Mouse (Mus musculus): Measurements from ENCODE around the gene Dph3. TPM values are rescaled to one million over a fixed set of nuclear protein-coding genes. Genes with fewer than 3 reads are reported as not detected.

The Dph3 gene
- total RNA-seq, 2 experiments from 2014 or later = 36.4 to 40.6 TPM

- intact Hi-C loops (cut with DNase I) = no loop called here
- no peak for DNase-seq (ENCODE audit: extremely low spot score in 1 of 2, low spot score in 2 of 2)
Measured at GRCm38 (mm10) chr14:32037661-32038252, 47.8 kb downstream of the Dph3 start.

- peak in 1 of 2 experiments; percentile 55 for DNase-seq (ENCODE audit: extremely low spot score in 1 of 2, low spot score in 2 of 2)
- intact Hi-C loops (cut with DNase I) = no loop called here
Measured at GRCm38 (mm10) chr14:32036482-32036881, 49.0 kb downstream of the Dph3 start.

- DNase-seq (ENCODE audit: extremely low spot score in 1 of 2, low spot score in 2 of 2) = peak; percentile 65 to 73
- intact Hi-C loops (cut with DNase I) = loop anchor here (1.0 to 2.0 kb wide), 2 partner anchors 77 to 238 kb away; no protein-coding TSS in a partner anchor
Measured at GRCm38 (mm10) chr14:32032522-32032921, 53.0 kb downstream of the Dph3 start.

Other genes with a start within 250 kb of the Dph3 start
- 1 to 10 TPM in 1 of 2 experiments, under 1 TPM in 1; 0.75 to 1.6 TPM for gene Galnt15, start 56.7 kb downstream of the Dph3 start, total RNA-seq (2021)
- gene Oxnad1, start 355 bp downstream of the Dph3 start, total RNA-seq (2021) = 10 to 100 TPM; 13.0 to 17.9 TPM
- gene Msmb, start 56.3 kb upstream of the Dph3 start, total RNA-seq (2021) = not detected
- 100 to 1,000 TPM; 121 to 130 TPM for gene Ncoa4, start 74.1 kb upstream of the Dph3 start, total RNA-seq (2021)
- 10 to 100 TPM; 62.1 to 75.7 TPM for gene Timm23, start 116.2 kb upstream of the Dph3 start, total RNA-seq (2021)
- gene Parg, start 116.2 kb upstream of the Dph3 start, total RNA-seq (2021) = 10 to 100 TPM; 36.8 to 38.4 TPM
- gene Ogdhl, start 236.3 kb upstream of the Dph3 start, total RNA-seq (2021) = 10 to 100 TPM; 55.3 to 63.5 TPM